19 mouse cellular contexts compared by ENCODE assay signal in the genomic region with DNA sequence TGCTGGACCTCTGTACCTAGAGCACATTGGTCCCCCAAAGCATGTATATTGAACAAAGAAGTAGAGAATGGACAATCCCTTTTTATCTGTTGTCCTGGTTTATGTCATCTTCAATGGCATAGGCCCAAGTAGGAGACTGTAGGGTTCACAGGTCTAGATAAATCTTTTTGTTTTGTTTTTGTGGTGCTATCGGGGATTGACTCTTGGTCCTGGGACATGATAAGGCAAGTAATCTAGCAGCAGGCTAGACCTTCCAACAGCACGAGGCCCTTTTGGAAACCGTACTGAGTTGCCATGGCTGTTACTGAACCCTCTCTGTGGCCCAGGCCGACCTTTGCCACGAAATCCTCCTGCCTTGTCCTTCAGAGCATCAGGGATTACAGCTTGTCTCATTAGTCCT.
"Had no signal": no experiment of that assay in that cellular context is flagged by ENCODE, and none has a peak within 500 bp of the region (broad histone marks: within the 10 kb centered on the region; RNA-seq: fewer than 3 reads in every experiment).

No protein-coding gene starts in this region.

- H3K27ac ChIP-seq: heart, adult 2 months; heart, embryonic 13.5 days; heart, embryonic 15.5 days; hindbrain, embryonic 13.5 days; hindbrain, embryonic 15.5 days; hindbrain, postnatal 0 days; limb, embryonic 13.5 days; limb, embryonic 15.5 days had no signal

- DNase-seq: forebrain, postnatal 0 days; kidney, adult 18-20 months; kidney, adult 8-10 months; kidney, postnatal 10 days; kidney, postnatal 25 days; kidney, postnatal 4 days; layer of hippocampus, adult 9-11 months; layer of hippocampus, postnatal 36 days; left cerebral cortex, postnatal 4 days had no signal

- H3K9ac ChIP-seq: forebrain, postnatal 0 days; heart, embryonic 13.5 days; heart, embryonic 15.5 days; hindbrain, embryonic 13.5 days; hindbrain, embryonic 15.5 days; limb, embryonic 13.5 days; limb, embryonic 15.5 days had no signal

- H3K4me2 ChIP-seq: heart, embryonic 11.5 days; heart, embryonic 13.5 days; heart, embryonic 15.5 days; hindbrain, embryonic 13.5 days; hindbrain, embryonic 15.5 days; limb, embryonic 13.5 days; limb, embryonic 15.5 days had no signal

- H3K9me3 ChIP-seq: heart, embryonic 13.5 days; heart, embryonic 15.5 days; hindbrain, embryonic 13.5 days; hindbrain, embryonic 15.5 days; limb, embryonic 13.5 days; limb, embryonic 15.5 days had no signal

- H3K4me1 ChIP-seq: hindbrain, embryonic 15.5 days; limb, embryonic 13.5 days had no signal

- H3K36me3 ChIP-seq: heart, embryonic 13.5 days; heart, embryonic 15.5 days; hindbrain, embryonic 13.5 days; hindbrain, embryonic 15.5 days; limb, embryonic 13.5 days; limb, embryonic 15.5 days had no signal

- ATAC-seq: forebrain, postnatal 0 days; hindbrain, postnatal 0 days; intestine, postnatal 0 days had no signal

- H3K27me3 ChIP-seq: heart, embryonic 13.5 days; heart, embryonic 15.5 days; hindbrain, embryonic 13.5 days; hindbrain, embryonic 15.5 days; limb, embryonic 13.5 days; limb, embryonic 15.5 days had no signal

- H3K4me3 ChIP-seq: heart, adult 2 months; heart, embryonic 13.5 days; heart, embryonic 15.5 days; hindbrain, embryonic 13.5 days; hindbrain, embryonic 15.5 days; limb, embryonic 13.5 days; limb, embryonic 15.5 days had no signal
